Comparison of ENCODE assay signal across 7 mouse cellular contexts in genomic region chr15:88867368-88868023, GRCm38 (mm10). TPM values are rescaled to one million over a fixed set of nuclear protein-coding genes. Genes with fewer than 3 reads are reported as not detected.
DNase-seq lines count a peak whose midpoint lies in the region; ATAC-seq and TF ChIP-seq lines count a peak whose summit lies in the region.

No protein-coding gene starts in this region.

- ATAC-seq in intestine, embryonic 16.5 days: no peak
- no peak for ATAC-seq in lung, embryonic 14.5 days (ENCODE audit: insufficient read depth)

- H3K4me2 ChIP-seq in intestine, embryonic 16.5 days (ENCODE audit: low read depth, low read length): no peak overlapping the region
- 0 out of 2 replicates have a peak overlapping the region, but pooled peaks have one; percentile 13 for H3K4me2 ChIP-seq in lung, embryonic 14.5 days

- H3K36me3 ChIP-seq in spleen, adult 2 months (ENCODE audit: control insufficient read depth, insufficient read depth, low read length): peaks cover 10% of the 10 kb centered on the region
- peaks cover 44% of the 10 kb centered on the region for H3K36me3 ChIP-seq in embryonic facial prominence, embryonic 10.5 days (replicated peaks)
- H3K36me3 ChIP-seq in intestine, embryonic 16.5 days (ENCODE audit: control insufficient read depth, insufficient read depth, low read length): peaks cover 11% of the 10 kb centered on the region
- peaks cover 32% of the 10 kb centered on the region for H3K36me3 ChIP-seq in lung, embryonic 14.5 days (ENCODE audit: insufficient read depth)

- TF ChIP-seq POLR2A in spleen, adult 2 months (IDR thresholded peaks at IDR 0.05; ENCODE audit: low read depth, low read length): no peak

- WGBS in spleen, adult 2 months: 66% methylated on average over 5 of the region's 5 CpGs
- WGBS in embryonic facial prominence, embryonic 10.5 days: 15% methylated on average over 5 of the region's 5 CpGs
- WGBS in intestine, embryonic 16.5 days: 18% methylated on average over 5 of the region's 5 CpGs
- 15% methylated on average over 5 of the region's 5 CpGs for WGBS in lung, embryonic 14.5 days

- TF ChIP-seq CTCF in spleen, adult 2 months (IDR thresholded peaks at IDR 0.05; ENCODE audit: extremely low read depth, insufficient read depth, insufficient read length, insufficient replicate concordance): no peak
- TF ChIP-seq CTCF in lung, embryonic 14.5 days (IDR thresholded peaks at IDR 0.05; ENCODE audit: low read depth): no peak

- peak overlapping the region; percentile 43 for H3K27ac ChIP-seq in spleen, adult 2 months (ENCODE audit: insufficient read depth, low read length)
- peak overlapping the region; percentile 76 for H3K27ac ChIP-seq in embryonic facial prominence, embryonic 10.5 days (replicated peaks)
- H3K27ac ChIP-seq in intestine, embryonic 16.5 days (ENCODE audit: low read length): peak overlapping the region; percentile 61
- H3K27ac ChIP-seq in lung, embryonic 14.5 days (ENCODE audit: low read depth): peak overlapping the region; percentile 77

- peak overlapping the region; percentile 19; the same call in 1 of the 2 replicates for H3K9ac ChIP-seq in intestine, embryonic 16.5 days (ENCODE audit: low read depth, low read length)
- H3K9ac ChIP-seq in lung, embryonic 14.5 days: no peak overlapping the region

- no peaks in the 10 kb centered on the region for H3K27me3 ChIP-seq in spleen, adult 2 months (ENCODE audit: control insufficient read depth, insufficient read depth, low read length)
- no peaks in the 10 kb centered on the region for H3K27me3 ChIP-seq in embryonic facial prominence, embryonic 10.5 days (replicated peaks; ENCODE audit: low read depth, poor library complexity, severe bottlenecking)
- no peaks in the 10 kb centered on the region for H3K27me3 ChIP-seq in intestine, embryonic 16.5 days (replicated peaks; ENCODE audit: control insufficient read depth, insufficient read depth, low read length)
- no peaks in the 10 kb centered on the region for H3K27me3 ChIP-seq in lung, embryonic 14.5 days (ENCODE audit: insufficient read depth, low read length)

- DNase-seq in spleen, adult 2 months (ENCODE audit: low read depth in 1 of 2, low spot score in 2 of 2): no peak
- DNase-seq in spleen, adult 18-20 months: no peak
- peak; percentile 53 for DNase-seq in embryonic facial prominence, embryonic 10.5 days (ENCODE audit: low spot score)
- peak; percentile 69 for DNase-seq in lung, embryonic 14.5 days
- DNase-seq in thymus, postnatal 25 days: no peak
- no peak for DNase-seq in spleen, postnatal 36 days (ENCODE audit: low spot score in 2 of 2)

- no peaks in the 10 kb centered on the region; the same call in 1 of the 2 replicates for H3K9me3 ChIP-seq in embryonic facial prominence, embryonic 10.5 days
- H3K9me3 ChIP-seq in intestine, embryonic 16.5 days (ENCODE audit: control insufficient read depth, low read length): no peaks in the 10 kb centered on the region
- no peaks in the 10 kb centered on the region for H3K9me3 ChIP-seq in lung, embryonic 14.5 days (ENCODE audit: low read depth, low read length)

- peaks cover 20% of the 10 kb centered on the region for H3K4me1 ChIP-seq in spleen, adult 2 months (ENCODE audit: control insufficient read depth, insufficient read depth, insufficient read length)
- peaks cover 61% of the 10 kb centered on the region for H3K4me1 ChIP-seq in embryonic facial prominence, embryonic 10.5 days
- peaks cover 42% of the 10 kb centered on the region for H3K4me1 ChIP-seq in intestine, embryonic 16.5 days (ENCODE audit: control insufficient read depth, insufficient read depth, low read length)
- H3K4me1 ChIP-seq in lung, embryonic 14.5 days (ENCODE audit: insufficient read depth): peaks cover 28% of the 10 kb centered on the region

- H3K4me3 ChIP-seq in spleen, adult 2 months (ENCODE audit: extremely low read depth, insufficient read depth, insufficient read length): no peak overlapping the region
- peak overlapping the region; percentile 31; the same call in 1 of the 2 replicates for H3K4me3 ChIP-seq in embryonic facial prominence, embryonic 10.5 days
- no peak overlapping the region for H3K4me3 ChIP-seq in intestine, embryonic 16.5 days (ENCODE audit: low read length)
- no peak overlapping the region for H3K4me3 ChIP-seq in lung, embryonic 14.5 days (ENCODE audit: low read depth, low read length)

RNA-seq across cellular contexts. Expression of gene Pim3, which starts 5.5 kb away (rescaled TPM):
- 16.2 and 20.8 TPM in 2 replicates for polyA plus RNA-seq in spleen, adult 2 months (2012; rRNA removed)
- 43.6 and 49.0 TPM in 2 replicates for polyA plus RNA-seq in embryonic facial prominence, embryonic 10.5 days (2016; fragmentation: Nextera tagmentation; extraction: Ambion mirVana)
- polyA plus RNA-seq in intestine, embryonic 16.5 days (2015; fragmentation: Nextera tagmentation; extraction: Ambion mirVana): 45.7 and 46.3 TPM in 2 replicates
- polyA plus RNA-seq in lung, embryonic 14.5 days (2014; fragmentation: Nextera tagmentation; extraction: Ambion mirVana): 48.6 TPM in 2 replicates

RNA-seq across cellular contexts. Expression of gene Creld2, which starts 48.0 kb away (rescaled TPM):
- 35.7 and 38.9 TPM in 2 replicates for polyA plus RNA-seq in spleen, adult 2 months (2012; rRNA removed)
- polyA plus RNA-seq in embryonic facial prominence, embryonic 10.5 days (2016; fragmentation: Nextera tagmentation; extraction: Ambion mirVana): 92.2 and 93.9 TPM in 2 replicates
- 123 and 137 TPM in 2 replicates for polyA plus RNA-seq in intestine, embryonic 16.5 days (2015; fragmentation: Nextera tagmentation; extraction: Ambion mirVana)
- 93.8 and 97.9 TPM in 2 replicates for polyA plus RNA-seq in lung, embryonic 14.5 days (2014; fragmentation: Nextera tagmentation; extraction: Ambion mirVana)

RNA-seq across cellular contexts. Expression of gene Alg12, which starts 48.4 kb away (rescaled TPM):
- 16.6 and 18.6 TPM in 2 replicates for polyA plus RNA-seq in spleen, adult 2 months (2012; rRNA removed)
- 10.9 and 12.5 TPM in 2 replicates for polyA plus RNA-seq in embryonic facial prominence, embryonic 10.5 days (2016; fragmentation: Nextera tagmentation; extraction: Ambion mirVana)
- 16.7 and 16.9 TPM in 2 replicates for polyA plus RNA-seq in intestine, embryonic 16.5 days (2015; fragmentation: Nextera tagmentation; extraction: Ambion mirVana)
- 13.3 and 15.0 TPM in 2 replicates for polyA plus RNA-seq in lung, embryonic 14.5 days (2014; fragmentation: Nextera tagmentation; extraction: Ambion mirVana)

Comparison
In these comparisons a context has a peak if more than half of its experiments do, and no peak if none do; other contexts are left out.
1. DNase-seq: peak in embryonic facial prominence, embryonic 10.5 days (single experiment) and lung, embryonic 14.5 days (single experiment); none in spleen, adult 2 months (0 of 2), spleen, adult 18-20 months (0 of 2), thymus, postnatal 25 days (single experiment) and spleen, postnatal 36 days (0 of 2).
2. Peak in every context shown above with its lines, with median percentiles within 50 percentile points of each other: H3K27ac ChIP-seq.